ENCODE assay signal across 26 mouse cellular contexts in the genomic region with DNA sequence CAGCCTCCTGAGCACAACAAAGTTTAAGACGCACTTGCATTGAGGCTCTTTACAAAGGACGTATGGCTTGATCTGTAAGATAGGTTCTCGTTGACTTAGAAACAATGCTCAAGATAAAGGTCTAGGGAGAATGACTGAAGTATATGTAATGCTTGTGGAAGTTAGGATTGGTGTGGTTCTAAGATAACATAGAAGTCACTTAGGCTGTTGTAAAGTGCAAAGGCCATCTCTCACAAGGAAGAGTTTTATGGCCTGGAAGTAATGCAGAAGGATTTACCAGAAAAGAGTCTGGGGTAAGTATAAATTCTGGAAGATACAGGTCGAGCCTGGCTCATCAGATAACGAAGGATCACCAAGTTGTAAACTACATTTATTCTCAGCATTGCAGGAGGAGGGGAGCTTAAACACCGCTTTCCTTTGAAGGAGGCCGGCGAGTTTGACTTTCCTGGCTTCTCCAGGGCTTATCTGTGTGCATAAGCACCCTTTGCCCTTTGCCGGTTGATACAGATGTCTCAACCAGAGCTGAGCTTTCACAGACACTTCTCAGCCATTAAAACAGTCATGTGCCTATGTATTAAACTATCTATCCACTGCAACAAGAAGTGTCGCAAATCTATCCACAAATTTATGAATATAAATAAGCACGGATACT.
DNase-seq lines count a peak whose midpoint lies in the region; ATAC-seq lines count a peak whose summit lies in the region.
"Had no signal": no experiment of that assay in that cellular context is flagged by ENCODE, and none has a peak within 500 bp of the region (broad histone marks: within the 10 kb centered on the region; RNA-seq: fewer than 3 reads in every experiment).

No protein-coding gene starts in this region.

- ATAC-seq in intestine, embryonic 16.5 days = peak; percentile 99
- ATAC-seq in megakaryocyte, adult 5-6 weeks (ENCODE audit: poor library complexity, severe bottlenecking) = no peak
- ATAC-seq: activated CD4-positive, CD25-positive, alpha-beta regulatory T cell, adult 4 months; CD4-positive, CD25-positive, alpha-beta regulatory T cell, adult 4 months; forebrain, embryonic 13.5 days; forebrain, embryonic 15.5 days; Patski had no signal

- H3K36me3 ChIP-seq in intestine, embryonic 16.5 days (ENCODE audit: control insufficient read depth, insufficient read depth, low read length) = no peaks in the 10 kb centered on the region
- H3K36me3 ChIP-seq: embryonic facial prominence, embryonic 10.5 days; embryonic facial prominence, embryonic 12.5 days; forebrain, embryonic 15.5 days; G1E had no signal

- peak overlapping the region; percentile 32; the same call in 1 of the 2 replicates for H3K4me2 ChIP-seq in intestine, embryonic 16.5 days (ENCODE audit: low read depth, low read length)
- H3K4me2 ChIP-seq: embryonic facial prominence, embryonic 12.5 days; forebrain, embryonic 13.5 days; forebrain, embryonic 15.5 days had no signal

- H3K4me3 ChIP-seq in intestine, embryonic 16.5 days (ENCODE audit: low read length) = no peak overlapping the region
- H3K4me3 ChIP-seq: embryonic facial prominence, embryonic 10.5 days; embryonic facial prominence, embryonic 12.5 days; forebrain, embryonic 13.5 days; forebrain, embryonic 15.5 days had no signal

- H3K27ac ChIP-seq in intestine, embryonic 16.5 days (ENCODE audit: low read length) = peak overlapping the region; percentile 65
- H3K27ac ChIP-seq: embryonic facial prominence, embryonic 10.5 days; embryonic facial prominence, embryonic 12.5 days; forebrain, embryonic 13.5 days; forebrain, embryonic 15.5 days had no signal

- H3K27me3 ChIP-seq in intestine, embryonic 16.5 days (replicated peaks; ENCODE audit: control insufficient read depth, insufficient read depth, low read length) = no peaks in the 10 kb centered on the region
- H3K27me3 ChIP-seq: CH12.LX; embryonic facial prominence, embryonic 12.5 days; forebrain, embryonic 13.5 days; forebrain, embryonic 15.5 days; Patski had no signal

- 29% methylated on average over 11 of the region's 11 CpGs for WGBS in intestine, embryonic 16.5 days
- WGBS in large intestine, adult 2 months = 25% methylated on average over 11 of the region's 11 CpGs

- peak; percentile 11 for DNase-seq in embryo, embryonic 10 days (ENCODE audit: low spot score)
- DNase-seq in embryo, embryonic 10.5 days (ENCODE audit: low spot score) = no peak
- peak; percentile 18 for DNase-seq in large intestine, adult 2 months (ENCODE audit: low read depth, low spot score)
- peak; percentile 85 for DNase-seq in yolk sac, embryonic 10.5 days (ENCODE audit: low spot score)
- DNase-seq in kidney, adult 11 months = no peak
- DNase-seq in spleen, adult 12 weeks (ENCODE audit: low spot score) = no peak
- DNase-seq: adrenal gland, adult 8-10 months; adrenal gland, postnatal 14 days; adrenal gland, postnatal 36 days; B cell, adult 2 months; cerebellum, adult 11-12 months; cerebellum, adult 2 months; cerebellum, adult 9-10 months; cerebellum, postnatal 10 days; cerebellum, postnatal 25 days had no signal

- no peak overlapping the region for H3K9ac ChIP-seq in intestine, embryonic 16.5 days (ENCODE audit: low read depth, low read length)
- H3K9ac ChIP-seq: embryonic facial prominence, embryonic 12.5 days; forebrain, embryonic 13.5 days; forebrain, embryonic 15.5 days had no signal

- no peaks in the 10 kb centered on the region for H3K4me1 ChIP-seq in intestine, embryonic 16.5 days (ENCODE audit: control insufficient read depth, insufficient read depth, low read length)
- H3K4me1 ChIP-seq: embryonic facial prominence, embryonic 10.5 days; forebrain, embryonic 13.5 days; forebrain, embryonic 15.5 days had no signal

- H3K9me3 ChIP-seq in intestine, embryonic 16.5 days (ENCODE audit: control insufficient read depth, low read length) = no peaks in the 10 kb centered on the region
- H3K9me3 ChIP-seq: embryonic facial prominence, embryonic 10.5 days; embryonic facial prominence, embryonic 12.5 days; forebrain, embryonic 13.5 days; forebrain, embryonic 15.5 days; G1E had no signal

Comparison
In these comparisons a context has a peak if more than half of its experiments do, and no peak if none do; other contexts are left out.
1. DNase-seq: peak in embryo, embryonic 10 days (single experiment), large intestine, adult 2 months (single experiment) and yolk sac, embryonic 10.5 days (single experiment); none in embryo, embryonic 10.5 days (single experiment), kidney, adult 11 months (single experiment) and spleen, adult 12 weeks (single experiment).